Mouse (Mus musculus) liver, adult 2 months (tissue): ENCODE results near the gene Ccdc162. TPM values are rescaled to one million over a fixed set of nuclear protein-coding genes. Genes with fewer than 3 reads are reported as not detected.

Experiments used
- DNase-seq: peaks from one replicate; pipeline ENCODE4 v3.0.0-alpha.2; 2011; ENCODE audit warnings: low read depth, low spot score; ENCODE audit errors: extremely low read depth
- H3K27ac ChIP-seq: fragments of 200-500 bp; replicated peaks from 2 replicates; pipeline ENCODE4 v1.5.1; 2012; ENCODE audit warnings: low read depth, mild to moderate bottlenecking, control low read depth, inconsistent platforms, low read length; ENCODE audit not compliant: insufficient read depth
- H3K27me3 ChIP-seq: fragments of 200-500 bp; 2 replicates; pipeline ENCODE4 v1.6.1; 2012; ENCODE audit warnings: mild to moderate bottlenecking, moderate library complexity, low read length, inconsistent platforms; ENCODE audit not compliant: control insufficient read depth, insufficient read depth
- H3K36me3 ChIP-seq: fragments of 200-500 bp; 2 replicates; pipeline ENCODE4 v1.6.1; 2012; ENCODE audit warnings: low read length, inconsistent platforms; ENCODE audit not compliant: control insufficient read depth, insufficient read depth
- H3K4me1 ChIP-seq: fragments of 200-500 bp; 2 replicates; pipeline ENCODE4 v1.6.1; 2011; ENCODE audit warnings: low read length; ENCODE audit not compliant: control insufficient read depth, insufficient read depth
- H3K4me3 ChIP-seq: fragments of 200-500 bp; 2 replicates; pipeline ENCODE4 v1.5.1; 2011; ENCODE audit warnings: low read depth, mild to moderate bottlenecking, control low read depth, low read length, moderate library complexity; ENCODE audit not compliant: insufficient read depth
- H3K79me2 ChIP-seq: fragments of 200-500 bp; 2 replicates; pipeline ENCODE4 v1.6.1; 2012; ENCODE audit warnings: inconsistent platforms, mild to moderate bottlenecking, low read length, moderate library complexity; ENCODE audit not compliant: control insufficient read depth, insufficient read depth
- H3K9ac ChIP-seq: fragments of 200-500 bp; 2 replicates; pipeline ENCODE4 v1.6.1; 2012; ENCODE audit warnings: low read depth, mild to moderate bottlenecking, control low read depth, inconsistent platforms, low read length
- CTCF ChIP-seq: fragments of 200-500 bp; IDR thresholded peaks from 2 replicates; pipeline ENCODE4 v1.5.1; 2011; ENCODE audit warnings: low read depth, low read length, control low read depth
- POLR2A ChIP-seq: fragments of 200-500 bp; IDR thresholded peaks from 2 replicates; pipeline ENCODE4 v1.6.1; 2011; ENCODE audit warnings: low read length, control low read depth; ENCODE audit not compliant: insufficient read depth; ENCODE audit errors: extremely low read depth
- WGBS: fragments of 180-500 bp; shearing (Covaris S2); methylation state at CpG from one replicate; pipeline ENCODE4 v1.1.7; 2018; 5-methylcytosine and 5-hydroxymethylcytosine counted together
- polyA plus RNA-seq: library from polyadenylated mRNA; depleted of rRNA; stranded (reverse); fragments of >200 nt; gene quantifications from 2 replicates; pipeline ENCODE4 v1.2.3, GENCODE M21; 2012
- total RNA-seq: library from RNA; depleted of rRNA; stranded (reverse); fragments of >200 nt; gene quantifications from 2 replicates; pipeline ENCODE4 v1.2.3, GENCODE M21; 2014

The Ccdc162 gene
- total and polyA plus RNA-seq, 2 experiments, result 6.0 to 10.3 TPM

DNA sequence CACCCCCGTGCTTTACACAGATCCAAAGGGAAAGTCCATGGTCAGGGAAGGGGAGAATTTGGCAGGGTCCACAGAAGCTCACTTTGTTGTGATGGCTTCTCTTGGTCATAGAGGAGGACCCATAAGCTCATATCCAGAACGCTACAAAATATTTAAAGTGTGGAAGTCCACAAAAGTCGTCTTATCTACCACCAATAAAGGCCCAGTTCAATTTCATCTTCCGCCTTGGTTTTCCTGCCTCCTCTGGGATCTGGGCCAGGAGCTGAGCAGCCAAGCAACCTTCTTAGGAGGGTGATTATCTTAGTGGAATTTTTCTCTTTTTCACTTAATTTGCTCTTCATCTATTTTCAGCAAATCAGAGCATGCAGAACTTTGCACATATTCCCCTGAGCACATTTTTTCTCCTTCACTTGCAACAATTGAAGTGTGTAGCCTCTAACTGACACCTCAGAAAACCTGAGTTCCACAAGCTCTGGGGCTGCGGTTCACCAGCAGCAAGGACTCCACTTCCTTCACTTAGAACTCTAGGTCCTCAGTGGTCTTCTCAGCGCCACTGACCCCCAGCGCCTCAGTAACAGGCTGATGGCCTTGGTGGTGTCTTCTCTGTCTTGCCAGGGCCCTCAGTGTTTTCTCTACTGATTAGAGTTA lies 114.4 kb downstream of the Ccdc162 start:
- no peaks in the 10 kb centered on the region for H3K79me2 ChIP-seq
- TF ChIP-seq CTCF, result no peak
- no peak for TF ChIP-seq POLR2A
- no peak overlapping the region for H3K27ac ChIP-seq
- peaks cover 16% of the 10 kb centered on the region for H3K4me1 ChIP-seq
- H3K36me3 ChIP-seq, result no peaks in the 10 kb centered on the region
- H3K27me3 ChIP-seq, result no peaks in the 10 kb centered on the region
- WGBS, result 66% methylated on average over 7 of the region's 7 CpGs
- no peak overlapping the region for H3K4me3 ChIP-seq
- H3K9ac ChIP-seq, result no peak overlapping the region
- peak; percentile 16 for DNase-seq

- Histone ChIP-seq H3K4me1 (peaks cover 16% of the 10 kb centered on the region), H3K27ac (no peak overlapping the region), H3K9ac (no peak overlapping the region), H3K4me3 (no peak overlapping the region), H3K27me3 (no peaks in the 10 kb centered on the region), H3K79me2 (no peaks in the 10 kb centered on the region), H3K36me3 (no peaks in the 10 kb centered on the region)
- WGBS, result 91% methylated on average over 4 of the region's 4 CpGs
- TF ChIP-seq POLR2A (no peak), CTCF (no peak)
- no peak for DNase-seq
Measured at GRCm38 (mm10) chr10:41601302-41601701, 115.1 kb downstream of the Ccdc162 start.

DNA sequence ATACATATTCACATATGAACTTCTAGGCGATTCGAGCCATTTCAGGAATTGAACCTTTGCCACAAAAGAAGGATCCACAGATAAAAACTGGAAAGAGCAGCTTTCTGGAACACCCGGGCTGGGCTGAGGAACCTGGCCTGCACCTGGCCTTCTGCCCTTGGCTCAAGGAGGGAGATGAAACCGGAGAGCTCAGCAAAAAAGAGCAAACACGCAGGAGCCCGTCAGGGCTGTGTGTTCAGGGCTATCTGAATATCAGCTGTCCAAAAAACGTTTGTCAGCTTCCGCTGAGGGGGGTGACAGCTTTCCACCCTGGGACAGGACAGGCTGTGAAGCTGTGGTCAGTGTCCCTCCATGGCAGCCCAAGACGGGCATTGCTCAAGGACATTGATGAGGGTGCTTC lies 117.4 kb downstream of the Ccdc162 start:
- no peaks in the 10 kb centered on the region for H3K27me3 ChIP-seq
- WGBS, result 44% methylated on average over 9 of the region's 9 CpGs
- DNase-seq, result no peak
- H3K36me3 ChIP-seq, result no peaks in the 10 kb centered on the region
- TF ChIP-seq POLR2A (no peak), CTCF (no peak)
- H3K4me1 ChIP-seq, result peaks cover 10% of the 10 kb centered on the region
- H3K27ac ChIP-seq, result no peak overlapping the region
- no peaks in the 10 kb centered on the region for H3K79me2 ChIP-seq
- H3K9ac ChIP-seq, result no peak overlapping the region
- H3K4me3 ChIP-seq, result no peak overlapping the region

GRCm38 (mm10) chr10:41598221-41598620 lies 118.2 kb downstream of the Ccdc162 start:
- no peaks in the 10 kb centered on the region for H3K36me3 ChIP-seq
- H3K9ac ChIP-seq, result no peak overlapping the region
- 73% methylated on average over 9 of the region's 9 CpGs for WGBS
- H3K4me3 ChIP-seq, result no peak overlapping the region
- H3K4me1 ChIP-seq, result peaks cover 10% of the 10 kb centered on the region
- TF ChIP-seq POLR2A, result no peak
- no peak for TF ChIP-seq CTCF
- no peaks in the 10 kb centered on the region for H3K27me3 ChIP-seq
- no peak overlapping the region for H3K27ac ChIP-seq
- H3K79me2 ChIP-seq, result no peaks in the 10 kb centered on the region
- DNase-seq, result no peak

- Histone ChIP-seq H3K27me3 (no peaks in the 10 kb centered on the region), H3K4me1 (peaks cover 14% of the 10 kb centered on the region), H3K27ac (0 out of 2 replicates have a peak overlapping the region, but pooled peaks have one; percentile 30), H3K4me3 (no peak overlapping the region), H3K79me2 (no peaks in the 10 kb centered on the region), H3K9ac (no peak overlapping the region), H3K36me3 (no peaks in the 10 kb centered on the region)
- 59% methylated on average over 3 of the region's 3 CpGs for WGBS
- DNase-seq, result peak; percentile 53
- TF ChIP-seq CTCF (no peak), POLR2A (no peak)
Measured at GRCm38 (mm10) chr10:41595550-41595949, 120.9 kb downstream of the Ccdc162 start.

DNA sequence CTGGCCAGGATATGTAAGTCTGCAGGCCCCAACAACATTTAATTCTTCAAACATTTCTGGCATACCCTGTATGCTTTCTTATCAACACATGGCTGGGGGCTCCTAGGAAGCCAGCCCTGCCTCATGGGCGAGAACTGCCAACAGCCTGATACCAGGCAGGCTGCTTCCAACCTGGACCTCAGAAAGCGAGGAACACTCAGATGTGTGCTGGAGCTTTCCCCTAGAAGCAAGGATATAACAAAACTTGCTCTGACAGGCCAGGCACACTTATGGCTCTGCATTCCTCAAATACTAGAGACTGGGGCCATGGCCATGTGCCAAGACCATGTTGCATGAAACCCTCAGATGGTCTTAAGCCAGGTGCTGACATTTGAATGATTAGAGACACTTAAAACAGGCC lies 121.5 kb downstream of the Ccdc162 start:
- Histone ChIP-seq H3K36me3 (no peaks in the 10 kb centered on the region), H3K79me2 (no peaks in the 10 kb centered on the region), H3K4me3 (no peak overlapping the region), H3K27ac (0 out of 2 replicates have a peak overlapping the region, but pooled peaks have one; percentile 27), H3K9ac (no peak overlapping the region), H3K4me1 (peaks cover 17% of the 10 kb centered on the region), H3K27me3 (no peaks in the 10 kb centered on the region)
- WGBS, result 88% methylated on average over 2 of the region's 2 CpGs
- TF ChIP-seq CTCF (no peak), POLR2A (no peak)
- DNase-seq, result no peak
